Mouse (Mus musculus) embryo, embryonic 11 days (tissue): ENCODE results near the gene Fgfr2.
A peak's percentile ranks its signal among the peaks of the same experiment; 100 is the strongest.

Source experiments
- DNase-seq: peaks from one replicate; pipeline ENCODE4 v3.0.0-alpha.2; 2015

Fgfr2 gene

DNA sequence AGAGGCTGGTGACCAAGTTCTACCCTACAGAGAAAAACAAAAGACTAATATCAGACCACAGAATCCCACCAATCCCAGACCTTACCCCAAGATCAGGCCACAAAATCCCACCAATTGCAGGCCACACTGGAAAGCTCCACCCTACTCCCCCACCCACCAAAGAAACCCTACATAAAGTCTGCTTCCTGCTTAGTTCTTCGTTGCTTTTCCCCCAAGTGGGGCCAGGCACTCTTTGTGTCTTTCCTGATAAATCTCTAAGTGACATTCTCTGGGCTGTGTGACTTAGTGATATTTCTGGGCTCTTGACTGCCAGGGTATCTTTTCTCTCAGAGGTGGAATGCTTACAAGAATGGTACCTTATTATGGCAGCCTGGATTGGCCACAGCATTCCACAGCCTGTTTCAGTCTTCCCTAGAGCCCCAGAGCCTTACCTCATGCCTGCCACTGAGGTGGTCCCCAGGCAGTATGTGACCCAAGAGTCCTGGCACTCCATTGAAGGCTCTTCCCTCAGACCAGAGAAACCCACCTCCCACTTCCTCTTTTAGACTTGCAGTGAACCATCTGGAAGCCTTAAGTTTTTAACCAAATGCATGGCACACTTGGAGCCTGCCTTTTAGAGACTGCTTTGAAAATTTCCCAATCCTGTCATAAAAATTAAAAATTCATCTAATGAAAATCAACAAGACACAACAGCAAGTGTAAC is 742.4 kb downstream of the Fgfr2 start:
- no peak for DNase-seq

DNA sequence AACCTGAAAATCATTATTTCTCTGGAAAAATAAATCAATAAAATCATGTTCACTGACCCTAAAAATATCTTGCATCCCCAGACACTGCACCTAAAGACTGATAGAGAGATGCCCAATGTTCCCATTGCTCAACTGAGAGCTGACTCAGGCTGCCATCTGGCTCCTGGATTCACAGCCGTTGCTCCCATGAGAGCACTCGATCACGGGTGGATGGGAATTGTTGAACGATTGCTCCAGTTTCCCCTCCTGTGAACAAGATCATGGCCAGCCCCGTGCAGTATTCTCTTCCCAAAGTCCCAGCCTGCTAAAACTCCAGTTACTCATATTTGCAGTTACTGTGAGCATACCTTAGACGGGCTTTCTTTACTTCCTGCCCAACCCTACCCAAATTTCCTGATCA is 745.2 kb downstream of the Fgfr2 start:
- peak; percentile 52 for DNase-seq

DNA sequence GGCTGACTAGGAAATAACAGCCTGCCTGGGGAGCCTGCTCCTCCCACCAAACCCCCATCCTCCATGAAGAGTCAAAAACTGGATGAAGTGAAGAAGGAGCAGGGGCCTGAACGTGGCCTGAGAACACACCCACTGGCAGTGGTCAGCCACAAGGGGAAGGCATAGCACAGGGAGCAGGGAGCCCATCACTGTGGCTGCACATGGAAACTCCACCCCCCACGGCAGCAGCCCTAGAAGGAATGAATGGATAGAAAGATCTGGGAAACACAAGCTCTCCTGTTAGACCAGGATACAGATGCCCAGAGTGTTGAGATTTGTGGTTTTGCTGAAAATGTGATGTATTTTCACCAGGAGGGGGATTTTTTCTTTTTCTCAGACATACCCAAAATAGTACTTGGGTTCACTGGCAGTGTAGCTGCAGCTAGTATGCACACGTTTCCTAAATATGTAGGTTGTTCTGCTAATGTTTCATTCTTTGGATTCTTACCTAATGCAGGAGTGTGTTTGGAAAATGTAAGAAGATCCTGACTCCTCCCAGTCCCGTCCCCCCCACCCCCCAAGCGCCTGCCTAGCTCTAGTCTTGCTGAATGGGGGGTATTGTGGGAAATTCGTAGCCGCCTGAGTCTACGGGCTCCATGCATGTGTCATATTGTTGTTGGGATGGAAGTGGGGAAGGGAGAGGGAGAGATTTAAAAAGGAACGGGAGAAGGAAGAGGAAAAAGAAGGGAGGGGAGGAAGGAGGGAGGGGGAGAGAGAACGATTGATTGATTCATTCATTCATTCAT is 749.4 kb downstream of the Fgfr2 start:
- DNase-seq, result peak; percentile 49

DNA sequence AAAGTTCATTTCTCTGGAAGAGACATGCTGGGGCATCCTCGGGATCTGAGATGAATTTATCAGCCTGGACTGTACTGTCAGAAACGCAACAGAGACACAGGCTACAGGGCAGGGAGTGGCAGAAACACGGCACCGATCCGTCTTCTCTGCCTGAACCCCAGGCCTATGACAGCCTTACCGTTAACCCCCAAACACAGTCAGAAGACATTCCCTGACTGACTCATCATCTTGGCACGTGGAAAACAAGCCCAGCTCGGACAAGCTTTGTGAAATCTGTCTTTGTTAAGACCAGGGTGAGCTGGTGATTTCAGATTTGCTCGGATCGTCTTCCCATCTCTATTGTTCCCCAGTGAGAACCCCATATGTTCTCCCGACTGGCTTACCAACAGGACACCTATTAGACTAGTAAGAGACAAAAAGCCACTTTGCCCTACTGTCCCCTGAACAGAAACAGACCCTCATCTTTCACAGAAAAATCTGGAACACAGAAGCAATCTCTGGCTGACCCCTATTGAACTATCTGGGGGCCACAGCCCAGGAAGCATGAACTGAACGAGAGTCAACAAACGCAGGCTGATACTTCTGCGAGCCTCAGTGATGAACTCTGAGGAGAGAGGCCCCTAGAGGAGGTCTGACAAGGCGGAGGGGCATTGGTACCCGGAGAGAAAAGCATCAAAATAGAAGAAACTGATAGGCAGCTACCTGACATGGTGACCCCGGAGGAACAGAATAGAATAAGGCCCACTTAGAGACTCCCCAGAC is 750.2 kb downstream of the Fgfr2 start:
- DNase-seq, result no peak

DNA sequence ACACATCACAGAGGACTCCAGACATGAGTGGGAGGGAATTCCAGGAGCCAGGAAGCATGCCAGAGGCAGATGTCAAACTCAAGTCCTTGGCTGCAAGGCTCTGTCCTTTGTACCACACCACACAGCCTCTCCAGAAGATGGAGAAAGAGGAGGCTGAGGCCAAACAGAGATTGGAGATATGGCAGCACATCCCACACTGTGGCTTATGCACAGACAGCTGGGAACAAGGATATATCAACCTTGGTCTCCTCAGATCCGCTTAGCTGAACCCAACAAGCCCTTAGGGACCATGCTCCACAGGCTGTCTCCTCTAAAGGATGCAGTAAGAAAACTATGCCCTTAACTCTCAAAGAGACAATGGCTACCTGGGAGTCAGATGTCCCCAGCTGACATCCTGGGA is 751.3 kb downstream of the Fgfr2 start:
- no peak for DNase-seq

DNA sequence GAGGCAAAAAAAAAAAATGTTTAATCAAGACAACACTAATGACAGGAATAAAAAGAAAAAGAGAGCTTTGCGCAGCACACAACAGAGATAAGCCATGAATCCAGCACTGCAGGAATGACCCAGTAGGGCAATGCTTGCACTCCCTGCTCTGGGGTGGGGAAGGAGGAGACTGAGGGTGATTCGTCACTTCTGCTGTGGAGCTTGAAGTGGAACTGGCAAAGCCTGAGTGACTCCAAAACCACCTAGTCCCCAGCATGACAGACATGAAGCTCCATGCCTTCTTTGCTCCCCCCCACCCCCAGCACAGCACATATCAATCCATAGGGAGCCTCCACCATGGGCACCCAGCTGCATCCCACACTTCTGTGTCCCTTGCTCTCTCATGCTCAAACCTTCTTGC is 753.4 kb downstream of the Fgfr2 start:
- no peak for DNase-seq

DNA sequence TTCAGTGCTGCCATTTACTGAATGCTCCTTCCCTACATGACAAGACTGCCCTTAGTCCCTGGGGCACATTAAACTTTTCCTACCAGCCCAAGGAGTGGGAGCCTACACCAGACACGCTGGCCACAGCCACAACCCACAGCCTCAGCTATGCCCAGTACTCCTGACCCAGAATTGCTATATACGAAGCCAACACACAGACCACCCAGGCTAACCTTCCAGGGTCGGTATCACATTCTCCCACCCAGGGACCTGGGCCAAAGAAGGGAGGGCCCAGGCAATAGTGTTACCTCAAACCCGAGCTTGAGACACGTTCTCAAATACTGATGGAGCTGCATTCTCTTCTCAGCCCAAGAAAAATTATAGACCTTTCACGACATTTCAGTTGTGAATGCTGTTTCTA is 754.3 kb downstream of the Fgfr2 start:
- DNase-seq, result no peak

DNA sequence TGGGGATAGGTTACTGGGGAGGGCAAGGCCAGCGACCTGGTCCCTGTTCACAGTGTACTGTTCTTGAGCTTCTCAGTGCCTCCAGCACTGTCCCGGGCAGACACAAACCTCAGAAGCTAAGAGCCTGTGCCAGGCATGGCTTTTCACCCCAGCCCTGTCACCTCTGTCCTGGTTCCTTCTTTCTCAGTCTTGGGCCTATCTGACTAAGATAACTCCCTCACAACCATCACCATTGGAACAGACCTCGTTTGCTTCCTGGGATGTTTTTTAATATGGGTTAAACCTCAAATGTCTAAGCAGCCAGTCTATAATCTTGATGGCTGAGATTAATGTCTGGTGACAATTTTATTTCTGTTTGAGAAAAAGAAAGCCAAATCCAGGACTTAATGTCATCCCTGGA is 755.8 kb downstream of the Fgfr2 start:
- no peak for DNase-seq

DNA sequence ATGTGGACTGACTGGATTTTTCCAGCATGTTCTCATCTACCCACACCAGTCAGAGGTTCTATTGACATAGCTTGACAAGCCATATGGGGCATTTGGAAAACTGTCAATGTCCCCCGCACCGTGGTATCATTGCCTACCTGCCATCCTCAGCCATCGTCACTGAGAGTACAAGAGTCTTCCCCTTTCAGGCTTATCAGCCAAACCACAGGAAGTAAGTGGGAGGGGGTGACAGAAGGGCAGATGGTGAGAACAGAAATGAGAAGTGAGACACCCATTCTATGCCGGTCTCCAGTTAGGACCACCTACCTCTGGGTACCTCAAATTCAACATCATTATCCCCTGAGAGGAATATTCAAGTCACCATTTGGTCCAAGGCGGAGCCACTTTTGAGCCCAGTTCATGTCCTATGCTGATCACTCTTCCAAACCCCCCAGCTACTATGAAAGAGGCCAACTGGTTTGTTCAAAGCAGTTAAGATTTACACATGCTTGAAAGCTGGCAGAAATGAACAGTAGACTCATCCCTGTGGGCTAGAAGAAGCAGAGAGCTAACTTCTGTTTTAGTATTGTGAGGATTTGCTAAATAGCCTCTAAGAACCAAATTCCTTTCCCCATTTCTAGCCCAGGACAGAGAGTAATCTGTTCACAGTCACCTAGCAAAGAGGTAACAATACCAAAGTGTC is 757.3 kb downstream of the Fgfr2 start:
- DNase-seq, result no peak

DNA sequence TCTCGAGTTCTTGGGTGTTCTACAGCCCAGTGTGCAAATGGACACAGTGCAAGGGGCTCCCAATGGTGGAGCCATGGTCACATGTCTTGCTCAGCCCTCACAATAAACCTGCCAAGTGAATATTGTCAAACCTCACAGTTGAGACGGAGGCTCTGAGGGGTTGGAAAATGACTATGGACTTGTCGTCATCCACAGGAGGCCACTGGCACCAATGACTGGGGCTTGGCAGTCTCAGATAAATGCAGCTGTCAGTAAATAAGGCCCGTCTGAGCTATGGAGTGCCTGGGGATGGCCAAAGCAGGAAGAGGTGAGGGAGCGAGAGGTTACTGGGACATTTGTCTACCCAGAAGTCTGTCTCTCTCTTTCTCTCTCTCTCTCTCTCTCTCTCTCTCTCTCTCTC is 758.0 kb downstream of the Fgfr2 start:
- no peak for DNase-seq

DNA sequence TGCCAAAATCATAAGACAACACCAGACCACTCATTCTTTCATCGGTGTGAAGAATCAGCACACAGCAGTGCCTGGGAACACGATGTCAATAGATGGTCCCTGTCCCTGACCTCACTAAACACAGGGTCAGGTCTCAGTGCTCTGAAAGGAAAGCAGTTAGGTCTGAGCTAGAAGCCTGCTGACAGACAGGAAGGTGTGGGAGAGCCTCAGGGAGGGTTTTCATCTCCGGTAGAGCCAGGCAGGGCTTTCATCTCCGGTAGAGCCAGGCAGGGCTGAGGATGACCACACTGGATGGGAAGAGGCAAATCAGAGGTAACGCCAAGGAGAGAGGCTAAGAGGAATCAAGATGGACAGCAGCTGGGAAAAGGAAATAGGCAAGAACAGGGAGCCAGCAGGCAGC is 758.6 kb downstream of the Fgfr2 start:
- no peak for DNase-seq

DNA sequence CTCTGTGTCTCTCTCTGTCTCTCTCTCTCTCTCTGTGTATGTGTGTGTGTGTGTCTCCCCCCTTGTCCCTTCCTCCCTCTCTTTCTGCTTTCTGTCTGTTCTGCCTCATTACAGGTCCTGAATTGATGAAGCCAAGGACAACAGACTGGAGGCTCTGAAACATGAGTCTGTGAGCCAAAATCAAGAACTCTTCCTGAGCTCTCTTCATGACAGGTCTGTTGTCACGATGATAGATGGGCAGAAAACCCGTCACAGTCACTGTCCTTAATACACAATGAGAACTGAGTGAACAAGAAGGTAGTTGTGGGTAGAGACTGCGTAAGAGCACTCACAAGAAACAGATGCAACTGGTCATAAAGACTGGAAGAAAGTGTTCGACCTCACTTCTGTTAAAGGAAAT is 762.8 kb downstream of the Fgfr2 start:
- DNase-seq, result no peak

DNA sequence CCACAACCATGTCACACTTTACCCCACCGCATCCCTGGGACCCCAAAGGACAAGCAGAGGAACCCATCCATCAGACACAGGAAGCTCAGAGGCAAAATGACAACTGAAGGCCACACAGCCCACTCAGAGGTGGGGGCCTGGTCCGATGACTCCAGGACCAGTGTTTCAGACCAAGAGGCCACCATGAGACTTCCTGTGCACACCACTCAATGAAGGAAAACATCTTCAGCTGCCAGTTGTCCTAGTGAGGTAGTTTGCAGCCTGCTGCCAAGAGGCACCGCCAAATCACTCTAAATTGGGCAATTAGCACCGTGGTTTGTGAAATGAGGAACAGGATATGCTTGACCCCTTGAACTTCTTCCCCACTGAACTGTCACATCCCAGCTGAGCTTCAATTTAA is 764.4 kb downstream of the Fgfr2 start:
- no peak for DNase-seq

DNA sequence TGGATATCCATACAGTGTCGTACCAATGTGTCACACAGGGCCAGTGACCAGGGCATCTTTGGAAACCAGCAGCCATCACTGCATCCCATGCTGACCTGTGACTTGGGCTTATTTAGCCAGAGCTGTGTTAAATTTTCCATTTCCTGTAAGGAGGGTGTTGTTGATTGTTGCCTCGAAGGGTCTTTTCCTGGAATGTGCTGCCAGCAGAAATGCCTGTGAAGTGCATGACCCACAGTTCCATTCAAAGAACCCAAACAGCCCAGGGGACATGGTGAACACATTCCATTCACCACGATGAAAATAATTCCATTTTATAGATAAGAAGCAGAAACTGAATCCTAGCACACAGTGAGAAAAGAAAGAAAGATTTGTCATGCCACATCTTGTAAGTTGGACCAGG is 764.9 kb downstream of the Fgfr2 start:
- DNase-seq, result no peak

DNA sequence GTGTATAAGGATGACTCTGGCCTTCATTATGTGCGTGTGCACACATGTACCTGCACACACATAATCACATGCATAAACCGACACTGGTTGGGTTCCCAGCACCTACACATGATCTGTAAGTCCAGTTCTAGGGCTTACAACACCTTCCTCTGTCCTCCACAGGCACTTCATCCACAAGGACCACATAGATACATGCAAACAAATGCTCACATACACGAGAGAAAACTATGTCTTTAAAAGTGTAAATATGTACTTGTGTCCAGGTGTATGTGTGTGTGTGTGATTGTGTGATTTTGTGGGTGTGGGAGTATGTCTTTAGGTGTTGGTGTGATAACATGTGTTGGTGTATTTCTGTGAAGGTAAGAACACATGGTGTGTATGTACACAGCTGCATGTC is 765.3 kb downstream of the Fgfr2 start:
- DNase-seq, result no peak

DNA sequence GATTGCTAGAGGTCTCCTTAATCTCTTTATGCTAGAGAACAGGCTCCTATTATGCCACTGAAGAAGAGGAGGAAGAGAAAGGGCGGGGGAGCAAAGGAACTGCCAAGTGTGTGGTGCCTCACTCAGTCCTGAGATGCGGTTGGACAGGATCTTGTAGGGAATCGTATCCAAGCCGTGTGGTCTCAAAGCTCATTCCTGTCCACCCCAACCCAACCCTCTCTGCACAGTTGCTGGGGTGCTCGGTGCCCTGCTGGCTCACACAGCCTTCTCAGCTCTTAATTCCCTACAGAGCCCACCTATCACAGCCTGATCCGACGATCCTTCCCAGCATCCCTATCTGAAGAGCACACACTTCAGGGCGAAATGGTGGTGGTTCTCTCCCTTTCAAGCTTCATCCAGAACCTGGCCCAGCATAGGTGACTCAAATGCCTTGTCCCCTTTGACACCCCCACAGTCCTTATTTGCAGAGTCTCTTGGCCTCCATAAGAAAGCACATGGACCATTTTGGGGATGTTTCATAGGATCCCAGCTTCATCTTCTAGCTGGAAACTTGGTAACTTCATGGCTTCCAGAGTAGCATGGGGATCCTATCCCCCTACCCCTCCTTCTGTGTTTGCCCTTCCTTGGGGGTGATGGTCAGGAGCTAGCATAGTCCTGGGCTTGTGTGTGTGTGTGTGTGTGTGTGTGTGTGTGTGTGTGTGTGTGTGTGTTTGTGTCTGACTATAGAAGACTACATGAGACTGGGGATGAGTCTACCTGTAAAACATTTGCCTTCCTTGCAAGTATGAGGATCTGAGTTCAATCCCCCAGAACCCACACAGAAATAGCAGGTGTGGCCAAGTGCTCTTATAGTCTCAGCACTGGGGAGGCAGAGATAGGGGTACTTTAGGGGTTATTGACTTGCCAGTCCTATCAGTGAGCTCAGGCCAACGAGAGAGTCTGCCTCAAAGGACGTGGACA is 766.0 kb downstream of the Fgfr2 start:
- DNase-seq, result no peak

DNA sequence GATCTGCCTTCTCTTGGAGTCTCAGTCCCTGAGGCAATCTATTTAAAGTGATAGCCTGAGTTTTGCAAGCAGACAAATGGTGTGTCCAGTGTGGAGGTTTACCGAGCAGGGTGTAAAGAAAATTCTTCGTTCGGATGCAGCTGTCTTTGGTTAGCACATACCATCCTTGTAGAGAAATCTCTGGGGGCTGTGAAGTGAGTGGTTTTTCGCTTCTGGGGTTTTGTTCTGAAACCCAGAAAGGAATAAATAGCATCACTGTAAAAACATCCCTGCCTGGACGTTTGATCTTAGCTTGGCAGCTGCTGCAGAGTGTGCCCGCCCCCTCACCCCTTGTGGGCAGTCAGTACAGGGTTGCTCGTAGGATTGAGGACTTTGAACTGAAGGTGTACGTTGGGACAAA is 767.0 kb downstream of the Fgfr2 start:
- DNase-seq, result peak; percentile 45

DNA sequence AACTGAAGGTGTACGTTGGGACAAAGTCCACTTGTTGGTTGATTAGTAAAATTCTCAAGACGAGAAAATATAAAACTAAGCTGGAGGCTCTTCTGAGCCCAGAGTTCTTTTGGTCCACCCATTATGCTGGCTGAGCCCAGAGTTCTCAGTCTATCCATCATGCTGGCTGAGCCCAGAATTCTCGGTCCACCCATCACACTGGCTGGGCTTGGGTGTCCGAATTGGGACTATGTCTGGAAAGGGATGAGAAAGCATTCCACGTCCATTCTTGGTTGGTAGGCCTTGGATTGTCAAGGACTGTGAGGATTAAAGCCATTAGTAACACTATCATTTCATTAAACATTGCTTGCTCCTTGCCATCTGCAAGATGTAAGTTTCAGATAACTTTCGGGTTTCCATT is 767.4 kb downstream of the Fgfr2 start:
- DNase-seq, result no peak

DNA sequence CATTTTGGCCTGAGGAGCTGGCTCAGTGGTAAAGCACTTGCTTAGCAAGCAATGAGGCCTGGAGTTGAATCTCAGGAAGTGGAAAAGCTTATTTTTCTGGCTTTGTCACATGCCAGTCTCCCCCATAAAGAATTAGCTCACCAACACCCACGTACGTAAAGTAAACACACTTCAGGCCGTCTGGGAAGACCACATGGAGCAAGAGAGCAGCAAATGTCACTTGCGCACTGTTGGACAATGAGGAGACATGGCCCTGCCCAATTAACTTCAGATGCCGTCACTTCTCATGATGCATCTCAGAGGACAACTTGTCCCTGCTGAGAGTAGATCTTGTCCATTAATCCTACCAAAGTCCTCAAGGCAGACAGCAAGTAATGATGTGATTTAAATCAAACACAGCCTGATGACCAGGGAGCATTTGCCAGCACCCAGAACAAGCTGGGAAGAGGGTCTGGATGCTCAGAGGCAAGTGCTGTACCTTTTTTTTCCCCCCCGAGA is 774.0 kb downstream of the Fgfr2 start:
- no peak for DNase-seq

DNA sequence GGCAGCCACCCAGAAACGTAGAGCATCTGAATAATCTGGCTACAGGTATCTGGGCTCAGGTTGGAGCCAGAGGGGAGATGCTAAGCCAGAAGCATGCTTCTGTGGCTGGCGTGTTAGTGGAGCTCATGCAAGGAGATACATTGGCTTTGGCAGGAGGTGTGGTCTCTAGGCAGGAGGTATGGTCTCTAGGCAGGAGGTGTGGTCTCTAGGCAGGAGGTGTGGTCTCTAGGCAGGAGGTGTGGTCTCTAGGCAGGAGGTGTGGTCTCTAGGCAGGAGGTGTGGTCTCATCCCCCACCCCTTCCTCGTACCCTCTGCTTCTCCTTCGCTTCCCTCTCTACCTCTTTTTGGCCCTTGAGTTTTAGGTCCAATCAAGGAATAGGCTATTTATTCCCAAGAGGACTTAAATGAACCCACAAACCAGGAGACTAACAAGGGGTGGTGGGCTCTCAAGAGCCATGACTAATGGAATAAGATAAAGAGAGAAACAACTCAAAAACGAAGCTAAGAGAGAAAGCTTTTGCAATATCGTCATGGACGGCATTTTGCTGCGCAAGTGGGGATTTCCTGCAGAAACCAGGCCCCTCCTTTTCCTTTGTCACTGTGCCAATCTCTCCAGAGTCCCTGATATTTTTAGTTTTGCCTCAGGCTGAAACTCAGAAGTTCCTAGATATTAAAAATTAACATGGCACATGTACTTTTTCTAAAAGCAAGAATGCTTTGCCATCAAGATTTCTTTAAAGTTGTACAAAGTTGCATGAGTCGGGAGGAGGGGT is 775.7 kb downstream of the Fgfr2 start:
- no peak for DNase-seq

DNA sequence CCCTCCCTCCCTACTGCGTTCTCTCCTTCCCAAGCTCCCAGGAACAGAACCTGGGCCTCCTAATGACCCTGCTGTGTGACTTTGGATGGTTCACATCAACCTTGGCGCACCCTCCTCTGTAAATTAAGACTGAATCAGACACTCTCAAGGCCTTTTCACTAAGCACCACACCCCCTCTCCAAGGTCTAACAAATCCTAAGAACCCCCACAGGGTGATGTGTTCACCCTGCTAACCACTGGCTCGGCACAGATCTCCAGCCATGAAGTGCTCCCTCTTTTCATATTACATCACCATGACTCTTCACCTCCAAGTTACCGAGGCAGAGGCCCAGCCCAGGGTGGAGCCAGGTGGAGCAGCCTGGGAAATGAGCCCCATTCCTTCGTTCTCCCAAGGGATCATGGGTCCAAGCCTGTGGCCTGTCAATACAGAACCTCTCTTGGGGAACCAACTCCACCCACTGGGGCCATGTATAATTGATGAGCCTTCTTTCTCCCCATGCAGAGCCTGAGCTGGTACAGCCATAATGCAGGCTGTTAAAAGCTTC is 777.6 kb downstream of the Fgfr2 start:
- DNase-seq, result no peak
